Mouse (Mus musculus): ENCODE measurements around the gene Gm6993. TPM values are rescaled to one million over a fixed set of nuclear protein-coding genes. Genes with fewer than 3 reads are reported as not detected.

The Gm6993 gene
- polyA plus RNA-seq (2012; rRNA removed; ENCODE audit: low replicate concordance) = not detected in 2 replicates

DNA sequence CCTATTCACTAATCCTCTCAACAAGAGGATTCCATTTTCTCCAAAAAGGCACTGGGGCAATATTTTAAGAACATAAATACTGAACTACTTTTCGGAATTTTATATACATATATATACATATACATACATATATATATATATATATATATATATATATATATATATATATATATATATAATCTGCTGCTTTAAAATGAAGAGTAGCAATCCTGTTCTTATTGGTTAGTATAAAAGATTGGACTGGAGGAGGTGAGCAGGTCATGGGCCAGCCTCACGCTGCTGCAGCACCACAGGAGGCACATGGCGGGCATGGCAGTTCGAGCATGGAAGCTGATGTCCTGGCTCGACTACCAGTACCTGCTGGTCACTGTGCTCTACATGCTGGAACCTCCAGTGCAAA lies at the start of gene Gm6993:
Gm6993 (plus strand) TSS at position 301 of the 400 bp plus-strand sequence.

DNA sequence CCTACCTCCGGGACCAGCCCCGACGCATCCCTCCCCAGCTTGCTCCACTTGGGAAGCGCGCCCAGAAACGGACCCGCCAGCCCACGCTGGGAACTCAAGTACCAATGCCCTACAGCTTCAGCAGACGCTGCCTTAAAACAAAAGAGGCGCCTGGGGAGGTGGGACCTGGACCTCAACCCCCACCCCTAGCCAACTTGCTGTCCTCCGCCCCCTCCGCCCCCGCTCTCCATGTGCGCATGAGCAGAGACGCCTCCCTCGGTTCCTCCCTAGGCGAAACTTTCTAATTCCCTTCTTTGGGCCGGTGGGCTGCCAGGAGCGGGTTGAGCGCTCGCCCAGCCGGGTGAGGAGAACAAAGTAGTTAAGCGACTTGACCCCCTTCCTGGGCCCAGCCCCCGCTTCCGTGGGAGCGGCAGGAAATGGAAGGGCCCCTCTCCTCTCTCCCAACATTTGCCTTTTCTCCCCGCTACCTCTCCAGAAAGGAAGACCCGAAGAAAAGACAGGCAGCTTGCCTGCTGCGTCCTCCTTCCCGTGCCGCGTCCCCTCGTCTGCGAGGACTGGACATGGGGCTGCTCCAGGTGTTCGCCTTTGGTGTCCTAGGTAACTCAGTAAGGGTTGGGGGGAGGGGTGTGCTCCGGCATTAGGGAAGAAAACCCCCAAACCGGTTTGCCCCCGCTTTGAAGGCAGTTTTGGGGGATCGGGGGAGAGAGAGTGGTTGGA lies 24.6 kb downstream of the Gm6993 start, which contains the start of gene Lamb1:
Lamb1 (plus strand) TSS at position 230 of the 717 bp plus-strand sequence.

Other genes with a start within 250 kb of the Gm6993 start
- gene Fam110c, start 166.9 kb upstream of the Gm6993 start, polyA plus RNA-seq (2012; rRNA removed; ENCODE audit: low replicate concordance) = 2.1 and 2.4 TPM in 2 replicates
- gene Lamb1, start 24.5 kb downstream of the Gm6993 start, polyA plus RNA-seq (2012; rRNA removed; ENCODE audit: low replicate concordance) = 78.2 and 97.5 TPM in 2 replicates
- gene Dld, start 110.7 kb downstream of the Gm6993 start, polyA plus RNA-seq (2012; rRNA removed; ENCODE audit: low replicate concordance) = 10.9 and 31.0 TPM in 2 replicates
- gene Slc26a3, start 150.1 kb downstream of the Gm6993 start, polyA plus RNA-seq (2012; rRNA removed; ENCODE audit: low replicate concordance) = not detected in 2 replicates

All from mammary gland, adult 2 months (tissue).